Mouse (Mus musculus): ENCODE results near the gene Gm15217. TPM values are rescaled to one million over a fixed set of nuclear protein-coding genes. Genes with fewer than 3 reads are reported as not detected.

The Gm15217 gene
- polyA plus RNA-seq, 1 experiment, result not detected

DNA sequence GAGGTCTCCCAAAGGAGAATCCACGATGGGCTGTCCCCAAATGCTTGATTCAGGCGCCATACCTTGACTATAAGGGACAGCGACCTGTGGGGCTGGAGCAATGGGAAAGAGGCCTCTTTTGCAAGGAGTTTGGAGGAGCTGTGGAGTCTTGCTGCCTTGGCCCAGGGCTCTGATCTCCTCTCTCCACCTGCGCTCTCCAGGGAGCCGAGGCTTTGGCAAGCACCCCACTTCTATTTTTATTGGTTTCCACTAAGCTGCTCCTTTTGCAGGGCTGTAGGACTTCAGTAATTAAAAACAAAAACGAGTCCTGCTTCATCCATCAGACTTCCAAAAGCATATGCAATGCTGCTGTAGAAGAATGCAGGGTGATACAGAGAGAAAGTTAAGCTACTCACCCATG is 2.2 kb downstream of the Gm15217 start:
- TF ChIP-seq POLR2A (IDR thresholded peaks at IDR 0.05; ENCODE audit: extremely low read depth, insufficient read depth, low read length), result no peak
- TF ChIP-seq CTCF (IDR thresholded peaks at IDR 0.05; ENCODE audit: extremely low read depth, insufficient read depth, low read length), result no peak
- no peak overlapping the region for H3K4me3 ChIP-seq (ENCODE audit: insufficient read depth, low read length)
- H3K27ac ChIP-seq (ENCODE audit: insufficient read depth, low read length), result no peak overlapping the region
- H3K4me1 ChIP-seq (ENCODE audit: control insufficient read depth, insufficient read depth, low read length), result no peaks in the 10 kb centered on the region

DNA sequence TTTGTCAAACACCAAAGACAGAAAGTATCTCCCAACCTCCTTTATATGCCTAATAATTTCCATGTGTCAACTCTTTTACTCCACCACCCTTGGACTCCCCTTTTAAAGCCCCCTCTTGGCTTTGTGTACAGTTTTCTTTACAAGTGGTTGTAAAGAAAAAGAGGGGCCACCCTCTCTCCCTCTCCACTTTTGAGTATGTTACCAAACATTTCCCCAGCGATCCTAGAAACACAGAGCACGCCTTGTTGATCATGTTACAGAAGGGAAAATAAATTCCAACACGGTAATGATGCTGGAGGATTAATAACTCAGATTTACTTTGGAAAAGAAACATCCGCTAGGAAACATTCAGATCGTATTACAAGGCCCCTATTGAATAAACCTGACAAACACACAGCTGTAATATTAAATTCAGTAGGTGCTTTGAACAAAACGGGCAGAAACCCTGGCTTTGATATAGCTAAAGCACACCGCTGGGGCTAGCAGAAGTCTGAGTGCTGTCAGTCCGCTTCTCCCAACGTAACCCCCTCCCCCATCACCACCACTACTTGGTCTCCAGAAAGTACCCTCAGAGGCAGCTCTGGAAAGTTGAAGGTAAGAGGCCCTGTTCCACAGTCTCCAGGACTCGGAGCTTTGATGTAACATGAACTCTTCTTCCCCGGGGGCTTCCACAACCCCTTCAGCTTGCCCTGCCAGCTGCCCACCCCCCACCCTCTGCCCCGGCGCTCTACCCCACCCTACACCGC is 5.9 kb downstream of the Gm15217 start:
- Histone ChIP-seq H3K4me3 (ENCODE audit: insufficient read depth, low read length) (peak overlapping the region; percentile 21; the same call in 1 of the 2 replicates), H3K27ac (ENCODE audit: insufficient read depth, low read length) (no peak overlapping the region), H3K4me1 (ENCODE audit: control insufficient read depth, insufficient read depth, low read length) (no peaks in the 10 kb centered on the region)
- TF ChIP-seq POLR2A (IDR thresholded peaks at IDR 0.05; ENCODE audit: extremely low read depth, insufficient read depth, low read length) (no peak), CTCF (IDR thresholded peaks at IDR 0.05; ENCODE audit: extremely low read depth, insufficient read depth, low read length) (no peak)

DNA sequence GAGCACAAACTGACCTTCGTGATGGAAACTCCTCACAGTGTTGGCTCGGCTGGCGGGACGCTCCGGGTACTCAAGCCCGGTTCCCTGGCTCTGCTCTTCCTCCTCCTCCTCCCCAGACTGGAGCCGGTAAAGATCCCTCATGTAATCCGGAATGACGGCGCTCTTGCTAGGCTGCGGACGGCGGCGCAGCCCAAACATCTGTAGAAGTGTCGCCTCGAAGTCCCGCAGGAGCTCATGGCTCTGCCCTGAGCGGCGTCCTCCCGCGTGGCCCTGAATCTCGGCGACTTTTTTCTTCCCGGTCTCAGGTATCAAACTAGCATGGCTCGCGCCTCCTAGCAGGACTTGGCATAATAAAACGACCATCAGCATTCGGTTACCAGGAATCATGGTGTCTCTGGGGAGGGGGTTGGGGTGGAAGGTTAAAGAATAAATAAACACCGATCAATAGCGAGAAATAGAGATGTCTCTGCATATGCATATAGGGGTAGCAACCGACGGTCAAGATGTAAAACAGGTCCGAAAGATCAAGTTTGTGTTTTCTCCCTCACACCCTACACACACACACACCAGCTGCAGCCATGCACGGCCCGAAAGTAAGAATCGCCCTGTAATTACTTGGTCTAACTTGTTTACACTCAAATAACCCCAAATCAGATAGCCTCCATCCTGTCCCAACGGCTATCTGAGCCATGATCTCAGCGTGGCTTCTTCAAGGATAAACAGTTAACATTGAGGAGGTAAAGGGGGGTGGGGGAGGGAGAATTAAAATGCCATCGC is 6.7 kb downstream of the Gm15217 start:
- Histone ChIP-seq H3K4me1 (ENCODE audit: control insufficient read depth, insufficient read depth, low read length) (no peaks in the 10 kb centered on the region), H3K27ac (ENCODE audit: insufficient read depth, low read length) (no peak overlapping the region), H3K4me3 (ENCODE audit: insufficient read depth, low read length) (peak overlapping the region; percentile 21)
- TF ChIP-seq POLR2A (IDR thresholded peaks at IDR 0.05; ENCODE audit: extremely low read depth, insufficient read depth, low read length), result no peak
- TF ChIP-seq CTCF (IDR thresholded peaks at IDR 0.05; ENCODE audit: extremely low read depth, insufficient read depth, low read length), result no peak

DNA sequence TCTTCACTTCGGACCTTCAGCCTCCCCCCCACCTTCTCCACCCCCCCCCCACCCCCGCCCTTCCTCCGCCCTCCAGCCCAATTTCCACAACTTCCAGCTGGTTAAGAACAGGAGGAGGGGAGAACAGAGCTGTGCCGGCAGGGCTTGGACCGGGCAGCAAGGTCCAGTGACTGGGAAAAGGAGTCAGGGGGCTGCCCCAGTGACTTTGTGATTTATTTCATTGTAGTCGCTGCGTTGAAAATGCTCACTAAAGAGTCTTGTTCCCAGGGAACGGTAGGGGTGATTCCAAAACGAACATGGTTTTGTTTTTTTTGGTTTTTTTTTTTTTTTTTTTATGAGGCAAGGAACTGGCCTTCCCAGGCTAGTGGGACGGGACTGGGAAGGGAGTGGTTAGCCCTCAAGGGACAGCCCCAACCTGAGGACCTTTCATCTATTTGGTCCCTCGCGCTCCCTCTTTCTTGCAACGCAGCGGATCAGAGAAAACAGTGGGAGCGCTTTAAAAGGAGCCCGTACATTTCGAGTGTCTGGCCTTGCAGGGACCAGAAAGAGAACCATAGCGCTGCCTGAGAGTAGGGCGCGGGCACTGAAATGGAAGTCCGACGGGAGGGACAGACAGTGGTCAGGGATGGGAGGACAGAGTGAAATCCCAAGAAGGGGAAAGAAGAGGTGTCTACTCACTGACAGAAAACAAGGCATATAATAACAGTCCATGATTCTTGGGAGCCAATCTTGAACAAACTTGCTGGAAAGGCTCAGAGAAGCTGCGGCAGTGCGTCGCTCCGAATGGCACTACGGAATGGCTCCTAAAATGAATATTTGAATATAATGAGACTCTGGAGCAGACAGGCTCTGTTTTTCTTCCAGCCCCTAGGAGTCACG is 7.5 kb downstream of the Gm15217 start:
- no peak overlapping the region for H3K27ac ChIP-seq (ENCODE audit: insufficient read depth, low read length)
- peak overlapping the region; percentile 21 for H3K4me3 ChIP-seq (ENCODE audit: insufficient read depth, low read length)
- TF ChIP-seq CTCF (IDR thresholded peaks at IDR 0.05; ENCODE audit: extremely low read depth, insufficient read depth, low read length) (no peak), POLR2A (IDR thresholded peaks at IDR 0.05; ENCODE audit: extremely low read depth, insufficient read depth, low read length) (0 out of 2 replicates have a peak, but pooled peaks have one; percentile 18)
- H3K4me1 ChIP-seq (ENCODE audit: control insufficient read depth, insufficient read depth, low read length), result no peaks in the 10 kb centered on the region

DNA sequence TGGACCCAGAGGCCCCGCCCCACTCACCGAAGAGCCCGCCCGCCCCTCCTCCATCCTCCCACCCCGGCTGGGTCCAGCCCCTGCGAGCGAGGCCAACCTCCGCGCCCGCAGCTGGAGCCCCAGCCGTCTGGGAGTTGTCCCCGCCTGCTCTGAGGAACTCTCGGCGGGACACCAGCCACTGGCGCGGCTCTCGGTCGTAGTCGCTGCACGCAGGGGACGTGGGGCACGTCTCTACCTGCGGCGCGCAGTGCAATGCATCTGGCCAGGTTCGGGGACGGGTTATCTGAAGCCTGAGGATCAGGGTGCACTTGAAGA is 8.1 kb downstream of the Gm15217 start:
- Histone ChIP-seq H3K27ac (ENCODE audit: insufficient read depth, low read length) (no peak overlapping the region), H3K4me3 (ENCODE audit: insufficient read depth, low read length) (peak overlapping the region; percentile 21), H3K4me1 (ENCODE audit: control insufficient read depth, insufficient read depth, low read length) (no peaks in the 10 kb centered on the region)
- TF ChIP-seq CTCF (IDR thresholded peaks at IDR 0.05; ENCODE audit: extremely low read depth, insufficient read depth, low read length), result no peak
- no peak for TF ChIP-seq POLR2A (IDR thresholded peaks at IDR 0.05; ENCODE audit: extremely low read depth, insufficient read depth, low read length)

DNA sequence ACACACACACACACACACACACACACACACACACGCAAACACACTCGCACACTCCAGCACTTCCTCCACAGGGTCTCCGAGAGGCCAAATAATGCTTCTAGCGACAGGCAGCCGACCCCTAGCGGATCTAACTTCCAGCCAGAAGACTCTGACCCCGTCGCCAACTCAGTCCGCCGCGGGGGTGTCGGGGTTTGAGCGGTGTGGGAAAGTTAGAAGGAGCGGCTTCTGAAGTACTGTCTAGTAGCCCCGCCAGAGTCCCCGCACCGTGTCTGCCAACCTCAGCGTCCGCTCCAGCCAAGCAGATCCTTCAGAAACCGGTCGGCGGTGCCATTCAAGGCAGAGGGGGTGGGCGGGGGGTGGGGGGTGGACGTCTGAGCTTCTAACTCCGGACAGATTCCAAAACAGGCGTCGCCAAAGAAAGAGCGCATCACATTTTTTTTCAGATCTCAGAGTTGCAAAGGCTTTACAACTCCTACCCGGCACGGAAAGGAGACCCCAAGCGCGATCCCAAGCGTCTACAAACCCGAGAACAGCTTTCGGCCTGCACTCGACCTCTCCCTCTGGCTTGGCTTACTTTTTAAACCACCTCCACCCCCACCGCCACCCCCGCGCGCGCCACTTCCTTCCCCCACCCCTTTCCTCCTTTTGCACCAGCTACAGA is 8.7 kb downstream of the Gm15217 start:
- peak overlapping the region; percentile 21 for H3K4me3 ChIP-seq (ENCODE audit: insufficient read depth, low read length)
- TF ChIP-seq CTCF (IDR thresholded peaks at IDR 0.05; ENCODE audit: extremely low read depth, insufficient read depth, low read length), result no peak
- TF ChIP-seq POLR2A (IDR thresholded peaks at IDR 0.05; ENCODE audit: extremely low read depth, insufficient read depth, low read length), result no peak
- no peaks in the 10 kb centered on the region for H3K4me1 ChIP-seq (ENCODE audit: control insufficient read depth, insufficient read depth, low read length)
- H3K27ac ChIP-seq (ENCODE audit: insufficient read depth, low read length), result no peak overlapping the region

DNA sequence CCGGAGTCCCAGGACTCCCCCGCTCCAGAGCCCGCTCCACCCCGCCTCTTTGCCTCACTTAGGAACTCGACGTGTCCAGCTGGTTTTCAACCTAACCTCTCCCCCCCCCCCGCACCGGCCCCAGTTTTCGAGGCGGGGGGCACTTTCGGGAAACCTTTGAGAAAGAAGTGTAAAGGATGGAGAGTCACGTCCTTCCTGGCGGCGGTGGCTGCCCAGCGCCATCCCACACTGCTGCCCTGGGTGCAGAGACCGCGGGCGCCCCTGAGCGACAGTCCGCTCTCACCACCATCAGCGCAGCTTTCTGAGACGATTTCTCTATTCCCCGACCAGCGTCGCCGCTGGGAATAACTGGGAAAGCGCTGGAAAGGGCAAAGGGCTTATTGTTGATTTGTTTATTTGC is 9.4 kb downstream of the Gm15217 start:
- TF ChIP-seq POLR2A (IDR thresholded peaks at IDR 0.05; ENCODE audit: extremely low read depth, insufficient read depth, low read length) (no peak), CTCF (IDR thresholded peaks at IDR 0.05; ENCODE audit: extremely low read depth, insufficient read depth, low read length) (no peak)
- no peaks in the 10 kb centered on the region for H3K4me1 ChIP-seq (ENCODE audit: control insufficient read depth, insufficient read depth, low read length)
- H3K27ac ChIP-seq (ENCODE audit: insufficient read depth, low read length), result no peak overlapping the region
- no peak overlapping the region for H3K4me3 ChIP-seq (ENCODE audit: insufficient read depth, low read length)

DNA sequence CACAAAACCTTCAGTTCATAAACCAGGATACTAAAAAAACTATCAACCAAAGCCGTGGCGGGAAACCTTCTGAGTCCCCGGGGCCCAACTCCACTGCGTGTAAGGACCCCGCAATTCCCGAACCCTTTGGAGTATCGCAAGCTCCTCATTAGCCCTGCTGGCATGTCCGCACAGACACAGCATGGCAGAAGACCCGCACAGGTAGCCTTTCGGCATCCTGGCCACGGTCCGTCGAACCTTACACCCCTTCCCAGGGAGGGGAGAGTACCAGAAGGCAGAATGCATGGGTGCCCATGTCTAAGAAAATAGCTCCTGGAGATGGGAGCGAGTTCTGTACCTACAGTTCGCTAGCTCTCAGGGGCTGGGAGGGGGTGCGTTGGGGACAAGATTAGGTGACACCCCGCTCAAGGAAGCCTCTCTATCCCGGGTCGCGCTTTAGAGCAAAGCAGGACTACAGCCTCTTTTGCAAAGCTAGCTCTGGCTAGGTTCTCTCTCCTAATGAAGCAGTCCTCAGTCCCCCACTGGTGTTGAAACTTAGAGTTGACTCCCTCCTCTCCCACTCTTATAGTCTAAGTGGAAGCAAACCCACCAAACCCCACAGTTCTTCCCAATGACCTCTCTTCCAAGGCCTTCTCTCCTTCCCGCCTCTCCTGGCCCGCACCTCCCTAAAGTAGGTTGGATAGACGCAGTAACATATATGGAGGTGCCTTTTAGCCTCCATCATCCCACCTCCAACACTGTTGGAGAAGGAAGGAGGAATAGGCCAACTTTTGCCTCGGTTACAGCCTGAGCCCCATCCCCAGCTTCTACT is 10.4 kb downstream of the Gm15217 start:
- Histone ChIP-seq H3K4me3 (ENCODE audit: insufficient read depth, low read length) (no peak overlapping the region), H3K4me1 (ENCODE audit: control insufficient read depth, insufficient read depth, low read length) (no peaks in the 10 kb centered on the region), H3K27ac (ENCODE audit: insufficient read depth, low read length) (no peak overlapping the region)
- TF ChIP-seq CTCF (IDR thresholded peaks at IDR 0.05; ENCODE audit: extremely low read depth, insufficient read depth, low read length) (no peak), POLR2A (IDR thresholded peaks at IDR 0.05; ENCODE audit: extremely low read depth, insufficient read depth, low read length) (no peak)

Data from cortical plate, adult 2 months (tissue).